Mouse (Mus musculus) stomach, postnatal 0 days (tissue): ENCODE results near the gene Efhc2.

Experiments used
- CTCF ChIP-seq: IDR thresholded peaks from 2 replicates; pipeline ENCODE4 v1.5.1; 2016; ENCODE audit warnings: antibody characterized with exemption, low read depth, mild to moderate bottlenecking, moderate library complexity
- EP300 ChIP-seq: optimal IDR thresholded peaks from 2 replicates; pipeline ENCODE3; 2016; ENCODE audit warnings: antibody characterized with exemption

DNA sequence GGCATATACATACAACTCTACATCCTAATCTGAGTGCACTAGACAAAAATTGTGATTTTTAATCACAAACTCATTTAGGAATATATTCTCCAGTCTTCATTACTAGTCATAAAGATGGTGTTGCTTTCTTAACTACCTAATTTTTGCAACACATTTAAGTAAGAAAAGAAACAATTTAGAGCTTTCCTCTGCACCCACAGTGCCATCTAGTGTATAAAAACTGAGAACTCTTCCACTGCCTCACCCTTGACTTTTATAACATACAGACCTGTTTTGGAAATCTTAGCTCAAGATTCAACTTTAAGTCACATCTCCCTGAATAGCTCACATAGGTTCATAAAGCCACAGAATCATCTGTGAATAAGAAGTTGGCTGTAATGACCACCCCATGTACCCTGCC lies 101.7 kb downstream of the Efhc2 start:
- TF ChIP-seq CTCF: peak; percentile 60
- TF ChIP-seq EP300: no peak
